Mouse (Mus musculus): Measurements from ENCODE around the gene Ccdc163. TPM values are rescaled to one million over a fixed set of nuclear protein-coding genes. Genes with fewer than 3 reads are reported as not detected.
A peak's percentile ranks its signal among the peaks of the same experiment; 100 is the strongest.
"Not testable (repeated sequence)": the region's sequence is repeated elsewhere in the genome, so short reads cannot be mapped to it uniquely, and the experiment has no call there.

Gene Ccdc163
- polyA plus RNA-seq, 1 experiment from 2014 or later = 18.8 TPM

DNA sequence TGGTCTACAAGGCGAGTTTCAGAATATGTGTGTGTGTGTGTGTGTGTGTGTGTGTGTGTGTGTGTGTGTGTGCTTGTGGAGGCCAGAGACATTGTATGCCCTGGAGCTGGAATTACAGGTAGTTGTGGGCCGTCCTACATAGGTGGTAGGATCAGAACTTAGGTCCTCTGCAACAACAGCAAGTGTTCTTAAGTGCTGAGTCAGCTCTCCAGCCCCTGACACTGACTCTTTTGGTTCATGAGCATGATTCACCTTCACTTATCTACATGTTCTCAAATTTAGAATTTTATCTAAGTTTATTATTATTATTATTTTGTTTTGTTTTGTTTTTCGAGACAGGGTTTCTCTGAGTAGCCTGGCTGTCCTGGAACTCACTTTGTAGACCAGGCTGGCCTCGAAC lies 27.8 kb upstream of the Ccdc163 start:
- not testable (repeated sequence) for H3K27me3 ChIP-seq; H3K4me2 ChIP-seq; H3K9ac ChIP-seq; H3K9me3 ChIP-seq; H3K36me3 ChIP-seq; H3K4me1 ChIP-seq; ATAC-seq (ENCODE audit: insufficient number of reproducible peaks, low FRiP score, low TSS enrichment, low read depth); H3K4me3 ChIP-seq; H3K27ac ChIP-seq
- WGBS = 87% methylated on average over 4 of the region's 4 CpGs

GRCm38 (mm10) chr4:116683957-116684356 lies 24.4 kb upstream of the Ccdc163 start:
- Histone ChIP-seq H3K9me3 (no peaks in the 10 kb centered on the region), H3K4me1 (peaks cover 14% of the 10 kb centered on the region), H3K27me3 (no peaks in the 10 kb centered on the region), H3K4me3 (no peak overlapping the region), H3K9ac (no peak overlapping the region), H3K4me2 (no peak overlapping the region), H3K36me3 (peaks cover 7% of the 10 kb centered on the region), H3K27ac (no peak overlapping the region)
- WGBS = 88% methylated on average over 4 of the region's 4 CpGs
- no peak for ATAC-seq (ENCODE audit: insufficient number of reproducible peaks, low FRiP score, low TSS enrichment, low read depth)

GRCm38 (mm10) chr4:116684665-116685064 lies 23.6 kb upstream of the Ccdc163 start:
- Histone ChIP-seq H3K9me3 (no peaks in the 10 kb centered on the region), H3K4me2 (peak overlapping the region; percentile 60), H3K36me3 (peaks cover 14% of the 10 kb centered on the region), H3K27ac (peak overlapping the region; percentile 97), H3K4me1 (peaks cover 14% of the 10 kb centered on the region), H3K27me3 (no peaks in the 10 kb centered on the region), H3K4me3 (peak overlapping the region; percentile 58; the same call in 1 of the 2 replicates), H3K9ac (no peak overlapping the region)
- WGBS = 62% methylated on average over 2 of the region's 2 CpGs
- no peak for ATAC-seq (ENCODE audit: insufficient number of reproducible peaks, low FRiP score, low TSS enrichment, low read depth)

GRCm38 (mm10) chr4:116685402-116686061 lies 22.8 kb upstream of the Ccdc163 start, which contains the start of gene Prdx1:
TSS of gene Prdx1 (plus strand) at chr4:116685544.
- Histone ChIP-seq H3K27me3 (no peaks in the 10 kb centered on the region), H3K4me3 (peak within 1 kb of the TSS; percentile 58), H3K36me3 (peaks cover 21% of the 10 kb centered on the region), H3K9me3 (no peaks in the 10 kb centered on the region), H3K27ac (peak within 1 kb of the TSS; percentile 97), H3K9ac (peak within 1 kb of the TSS; percentile 69), H3K4me1 (peaks cover 14% of the 10 kb centered on the region), H3K4me2 (peak within 1 kb of the TSS; percentile 60)
- ATAC-seq (ENCODE audit: insufficient number of reproducible peaks, low FRiP score, low TSS enrichment, low read depth) = peak; percentile 96
- under 1% methylated on average over 56 of the region's 56 CpGs for WGBS

DNA sequence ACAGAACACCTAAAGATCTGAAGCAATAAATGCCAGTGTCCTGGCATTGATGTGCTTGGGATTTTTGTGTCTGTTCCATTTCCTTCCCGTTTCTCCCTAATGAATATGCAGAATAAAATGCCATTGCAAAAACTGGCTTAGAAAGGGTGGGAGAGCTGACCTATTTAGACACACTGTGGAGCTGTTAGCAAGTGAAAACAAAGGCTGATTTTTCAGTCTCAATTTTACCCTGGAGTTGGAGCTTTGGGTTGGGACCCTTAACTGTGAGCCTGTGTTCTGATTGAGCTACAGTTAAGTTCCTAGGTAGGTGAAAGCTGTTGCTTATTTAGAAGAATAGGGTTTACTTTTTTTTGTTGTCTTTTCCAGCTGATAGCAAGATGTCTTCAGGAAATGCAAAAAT lies 21.3 kb upstream of the Ccdc163 start:
- WGBS = 15% methylated on average over 1 of the region's 1 CpGs
- H3K4me1 ChIP-seq = peaks cover 14% of the 10 kb centered on the region

DNA sequence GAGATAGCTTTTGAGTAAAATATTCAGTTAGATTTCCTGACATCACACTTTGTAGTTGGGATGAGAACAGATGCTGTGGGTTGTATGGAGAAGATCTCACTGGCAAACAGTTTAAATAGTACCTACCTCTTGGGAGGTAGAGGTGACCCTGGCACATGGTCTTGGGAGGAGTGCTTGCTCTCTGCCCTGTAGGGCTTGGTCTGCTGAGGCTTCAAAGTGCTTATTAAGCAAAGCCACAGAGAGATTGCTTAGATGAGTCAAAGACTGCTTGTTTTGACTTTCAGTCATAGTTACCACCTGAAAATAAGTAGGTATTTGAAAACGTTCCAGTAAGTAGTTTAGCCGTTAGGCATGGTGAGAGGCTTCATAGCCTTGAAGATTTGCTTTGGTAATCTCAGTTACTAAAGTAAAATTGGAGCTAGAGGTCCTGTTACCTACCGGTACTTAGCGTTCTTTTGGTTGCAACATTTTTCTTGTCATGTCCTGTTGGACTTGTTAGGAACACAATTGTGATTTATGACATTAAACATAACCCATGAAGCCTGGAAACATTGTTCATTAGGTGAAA lies 18.9 kb upstream of the Ccdc163 start:
- ATAC-seq (ENCODE audit: insufficient number of reproducible peaks, low FRiP score, low TSS enrichment, low read depth) = no peak
- peaks cover 14% of the 10 kb centered on the region for H3K4me1 ChIP-seq
- no peak overlapping the region for H3K4me2 ChIP-seq
- no peak overlapping the region for H3K9ac ChIP-seq
- H3K9me3 ChIP-seq = no peaks in the 10 kb centered on the region
- H3K36me3 ChIP-seq = peaks cover 56% of the 10 kb centered on the region
- H3K27me3 ChIP-seq = no peaks in the 10 kb centered on the region
- WGBS = 76% methylated on average over 4 of the region's 4 CpGs
- no peak overlapping the region for H3K4me3 ChIP-seq
- no peak overlapping the region for H3K27ac ChIP-seq

More for the DNA sequence above, 21.3 kb upstream of the Ccdc163 start:
- Histone ChIP-seq H3K27ac (no peak overlapping the region), H3K36me3 (peaks cover 34% of the 10 kb centered on the region), H3K4me2 (peak overlapping the region; percentile 60), H3K27me3 (no peaks in the 10 kb centered on the region), H3K9me3 (no peaks in the 10 kb centered on the region), H3K9ac (no peak overlapping the region), H3K4me3 (peak overlapping the region; percentile 58)
- no peak for ATAC-seq (ENCODE audit: insufficient number of reproducible peaks, low FRiP score, low TSS enrichment, low read depth)

- Histone ChIP-seq H3K36me3 (peaks cover 80% of the 10 kb centered on the region), H3K4me1 (peaks cover 2% of the 10 kb centered on the region; the same call in 1 of the 2 replicates), H3K9me3 (no peaks in the 10 kb centered on the region), H3K9ac (no peak overlapping the region), H3K4me2 (no peak overlapping the region), H3K27ac (no peak overlapping the region), H3K4me3 (no peak overlapping the region), H3K27me3 (no peaks in the 10 kb centered on the region)
- no peak for ATAC-seq (ENCODE audit: insufficient number of reproducible peaks, low FRiP score, low TSS enrichment, low read depth)
- WGBS = 91% methylated on average over 2 of the region's 2 CpGs
Observed at GRCm38 (mm10) chr4:116692146-116692545, 16.2 kb upstream of the Ccdc163 start.

- Histone ChIP-seq H3K4me1 (no peaks in the 10 kb centered on the region), H3K4me2 (no peak overlapping the region), H3K36me3 (peaks cover 89% of the 10 kb centered on the region), H3K9ac (no peak overlapping the region), H3K9me3 (no peaks in the 10 kb centered on the region), H3K27ac (no peak overlapping the region), H3K4me3 (no peak overlapping the region), H3K27me3 (no peaks in the 10 kb centered on the region)
- 84% methylated on average over 2 of the region's 2 CpGs for WGBS
- no peak for ATAC-seq (ENCODE audit: insufficient number of reproducible peaks, low FRiP score, low TSS enrichment, low read depth)
Observed at GRCm38 (mm10) chr4:116693785-116694184, 14.5 kb upstream of the Ccdc163 start.

- no peak overlapping the region for H3K4me3 ChIP-seq
- H3K9ac ChIP-seq = no peak overlapping the region
- no peak overlapping the region for H3K4me2 ChIP-seq
- no peaks in the 10 kb centered on the region for H3K4me1 ChIP-seq
- WGBS = 72% methylated on average over 2 of the region's 2 CpGs
- no peaks in the 10 kb centered on the region for H3K9me3 ChIP-seq
- no peaks in the 10 kb centered on the region for H3K27me3 ChIP-seq
- H3K27ac ChIP-seq = no peak overlapping the region
- ATAC-seq (ENCODE audit: insufficient number of reproducible peaks, low FRiP score, low TSS enrichment, low read depth) = no peak
- H3K36me3 ChIP-seq = peaks cover 73% of the 10 kb centered on the region
Observed at GRCm38 (mm10) chr4:116698693-116699342, 9.5 kb upstream of the Ccdc163 start.

DNA sequence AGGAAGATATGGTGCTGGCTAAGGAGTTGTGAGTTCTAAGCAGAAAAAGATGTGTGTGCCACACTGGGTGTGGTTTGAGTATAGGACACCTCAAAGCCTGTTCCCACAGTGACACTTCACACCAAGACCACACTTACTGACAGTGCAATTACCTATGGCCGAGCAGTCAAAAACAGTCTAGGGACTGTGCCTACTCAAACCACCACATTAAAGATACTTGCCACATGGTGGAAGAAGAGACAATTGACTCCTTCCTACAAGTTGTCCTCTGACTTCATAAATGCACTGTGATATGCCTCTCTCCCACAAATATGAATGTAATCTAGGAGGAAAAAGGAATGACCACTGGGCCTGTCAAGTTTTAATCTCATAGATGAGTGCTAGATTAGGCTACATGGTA lies 7.3 kb upstream of the Ccdc163 start:
- Histone ChIP-seq H3K9ac (no peak overlapping the region), H3K9me3 (no peaks in the 10 kb centered on the region), H3K27ac (no peak overlapping the region), H3K4me2 (no peak overlapping the region), H3K36me3 (peaks cover 53% of the 10 kb centered on the region), H3K27me3 (no peaks in the 10 kb centered on the region), H3K4me1 (no peaks in the 10 kb centered on the region), H3K4me3 (no peak overlapping the region)
- no peak for ATAC-seq (ENCODE audit: insufficient number of reproducible peaks, low FRiP score, low TSS enrichment, low read depth)
- WGBS = 80% methylated on average over 1 of the region's 1 CpGs

DNA sequence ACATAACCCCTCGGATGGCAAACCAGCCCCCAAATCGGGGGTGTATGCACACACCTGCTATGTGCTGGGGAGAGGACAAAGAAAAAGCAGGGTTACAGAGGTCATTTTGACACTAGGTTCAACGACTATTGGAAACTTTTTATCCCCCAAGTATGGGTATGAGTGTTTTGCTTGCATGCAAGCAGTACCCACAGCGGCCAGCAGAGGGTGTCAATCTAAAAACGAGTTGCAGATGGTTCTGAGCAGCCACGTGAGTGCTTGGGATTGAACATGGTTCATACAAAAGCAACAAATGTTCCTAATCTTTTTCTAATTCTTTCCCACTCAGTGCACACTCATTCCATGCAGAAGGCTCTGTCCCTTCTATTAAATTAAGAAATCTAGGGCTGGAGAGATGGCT lies 4.5 kb upstream of the Ccdc163 start:
- no peak overlapping the region for H3K4me3 ChIP-seq
- 38% methylated on average over 6 of the region's 6 CpGs for WGBS

GRCm38 (mm10) chr4:116707666-116708065 lies 643 bp upstream of the Ccdc163 start:
- peaks cover 15% of the 10 kb centered on the region; the same call in 1 of the 2 replicates for H3K4me1 ChIP-seq
- H3K4me3 ChIP-seq = peak overlapping the region; percentile 64
- WGBS = 11% methylated on average over 9 of the region's 9 CpGs
- peak overlapping the region; percentile 61 for H3K9ac ChIP-seq
- no peak for ATAC-seq (ENCODE audit: insufficient number of reproducible peaks, low FRiP score, low TSS enrichment, low read depth)
- no peaks in the 10 kb centered on the region for H3K27me3 ChIP-seq
- H3K27ac ChIP-seq = peak overlapping the region; percentile 65; the same call in 1 of the 2 replicates
- peaks cover 10% of the 10 kb centered on the region for H3K36me3 ChIP-seq
- H3K4me2 ChIP-seq = peak overlapping the region; percentile 59
- H3K9me3 ChIP-seq = no peaks in the 10 kb centered on the region

More for the DNA sequence above, 4.5 kb upstream of the Ccdc163 start:
- H3K27me3 ChIP-seq = no peaks in the 10 kb centered on the region
- H3K9me3 ChIP-seq = no peaks in the 10 kb centered on the region
- H3K36me3 ChIP-seq = peaks cover 30% of the 10 kb centered on the region
- no peak overlapping the region for H3K27ac ChIP-seq
- peaks cover 7% of the 10 kb centered on the region; the same call in 1 of the 2 replicates for H3K4me1 ChIP-seq
- no peak for ATAC-seq (ENCODE audit: insufficient number of reproducible peaks, low FRiP score, low TSS enrichment, low read depth)
- H3K9ac ChIP-seq = no peak overlapping the region
- H3K4me2 ChIP-seq = no peak overlapping the region
